Mouse (Mus musculus) midbrain, embryonic 14.5 days (tissue): ENCODE data around the gene 2510039O18Rik. TPM values are rescaled to one million over a fixed set of nuclear protein-coding genes. Genes with fewer than 3 reads are reported as not detected.

Source experiments
- ATAC-seq: fragments of 200-750 bp; cut with Nextera tagmentation; 2 replicates; pipeline ENCODE4 v1.8.0; 2017; ENCODE audit warnings: moderate number of reproducible peaks, moderate library complexity; ENCODE audit not compliant: low FRiP score, low TSS enrichment
- DNase-seq: peaks from one replicate; pipeline ENCODE4 v3.0.0-alpha.2; 2015
- H3K27ac ChIP-seq: fragments of 300-500 bp; sonication (generic); replicated peaks from 2 replicates; pipeline ENCODE4 v1.5.1; 2014; ENCODE audit warnings: mild to moderate bottlenecking, low read depth, low read length, moderate library complexity
- H3K27me3 ChIP-seq: fragments of 300-500 bp; sonication (generic); 2 replicates; pipeline ENCODE4 v1.6.1; 2014; ENCODE audit warnings: low read length, control low read depth, mixed read lengths; ENCODE audit not compliant: control insufficient read depth, insufficient read depth
- H3K36me3 ChIP-seq: fragments of 300-500 bp; sonication (generic); 2 replicates; pipeline ENCODE4 v1.6.1; 2014; ENCODE audit warnings: low read length, control low read depth; ENCODE audit not compliant: control insufficient read depth, insufficient read depth
- H3K4me1 ChIP-seq: fragments of 300-500 bp; sonication (generic); 2 replicates; pipeline ENCODE4 v1.6.1; 2014; ENCODE audit warnings: mild to moderate bottlenecking, antibody characterized with exemption, low read length, control low read depth; ENCODE audit not compliant: control insufficient read depth, insufficient read depth
- H3K4me2 ChIP-seq: fragments of 300-500 bp; sonication (generic); 2 replicates; pipeline ENCODE4 v1.6.1; 2014; ENCODE audit warnings: mild to moderate bottlenecking, low read length, moderate library complexity
- H3K4me3 ChIP-seq: fragments of 300-500 bp; sonication (generic); replicated peaks from 2 replicates; pipeline ENCODE4 v1.5.1; 2014; ENCODE audit warnings: low read depth, low read length
- H3K9ac ChIP-seq: fragments of 300-500 bp; sonication (generic); replicated peaks from 2 replicates; pipeline ENCODE4 v1.6.1; 2014; ENCODE audit warnings: mild to moderate bottlenecking, low read length, moderate library complexity
- H3K9me3 ChIP-seq: fragments of 300-500 bp; sonication (generic); 2 replicates; pipeline ENCODE4 v1.6.1; 2016; ENCODE audit warnings: low read length, control low read depth, mixed read lengths; ENCODE audit not compliant: control insufficient read depth
- WGBS: fragments of 180-500 bp; shearing (Covaris S2); extraction: QIAGEN DNeasy Blood & Tissue Kit; methylation state at CpG from one replicate; pipeline ENCODE4 v1.1.7; 2014; 5-methylcytosine and 5-hydroxymethylcytosine counted together
- polyA plus RNA-seq: library from polyadenylated mRNA; unstranded; fragments of >200 nt; fragmentation: Nextera tagmentation; extraction: Ambion mirVana; gene quantifications from 2 replicates; pipeline ENCODE4 v1.2.1, GENCODE M21; 2014

Gene 2510039O18Rik
- polyA plus RNA-seq: 15.5 and 15.8 TPM in 2 replicates

GRCm38 (mm10) chr4:147940576-147941044 is at the start of gene 2510039O18Rik:
Gene 2510039O18Rik, plus strand, starts transcription at chr4:147940895.
- Histone ChIP-seq H3K9ac (peak within 1 kb of the TSS; percentile 85), H3K4me2 (peak within 1 kb of the TSS; percentile 99), H3K4me1 (peaks cover 22% of the 10 kb centered on the region), H3K27ac (peak within 1 kb of the TSS; percentile 71), H3K27me3 (0 out of 2 replicates have a peak, but pooled peaks cover 3% of the 10 kb centered on the region), H3K9me3 (no peaks in the 10 kb centered on the region), H3K36me3 (peaks cover 20% of the 10 kb centered on the region), H3K4me3 (peak within 1 kb of the TSS; percentile 88)
- 1% methylated on average over 33 of the region's 35 CpGs for WGBS
- ATAC-seq (peak; percentile 62), DNase-seq (peak; percentile 93)

GRCm38 (mm10) chr4:147895815-147896330 is 44.8 kb upstream of the 2510039O18Rik start:
- 92% methylated on average over 4 of the region's 4 CpGs for WGBS
- H3K36me3 ChIP-seq: peaks cover 96% of the 10 kb centered on the region

GRCm38 (mm10) chr4:147896411-147896810 is 44.3 kb upstream of the 2510039O18Rik start:
- WGBS: 86% methylated on average over 1 of the region's 1 CpGs
- H3K4me3 ChIP-seq: no peak overlapping the region
- no peaks in the 10 kb centered on the region for H3K27me3 ChIP-seq
- H3K4me1 ChIP-seq: no peaks in the 10 kb centered on the region
- peaks cover 95% of the 10 kb centered on the region for H3K36me3 ChIP-seq
- DNase-seq (no peak), ATAC-seq (no peak)
- H3K27ac ChIP-seq: no peak overlapping the region
- no peak overlapping the region for H3K9ac ChIP-seq
- no peak overlapping the region for H3K4me2 ChIP-seq
- no peaks in the 10 kb centered on the region for H3K9me3 ChIP-seq

More at GRCm38 (mm10) chr4:147895815-147896330, 44.8 kb upstream of the 2510039O18Rik start:
- no peak for DNase-seq
- Histone ChIP-seq H3K4me3 (no peak overlapping the region), H3K9ac (no peak overlapping the region), H3K9me3 (no peaks in the 10 kb centered on the region), H3K4me2 (no peak overlapping the region), H3K27ac (no peak overlapping the region), H3K4me1 (no peaks in the 10 kb centered on the region), H3K27me3 (no peaks in the 10 kb centered on the region)
- no peak for ATAC-seq

GRCm38 (mm10) chr4:147897348-147897747 is 43.3 kb upstream of the 2510039O18Rik start:
- WGBS: 90% methylated on average over 3 of the region's 3 CpGs
- Histone ChIP-seq H3K27ac (no peak overlapping the region), H3K36me3 (peaks cover 95% of the 10 kb centered on the region), H3K4me2 (no peak overlapping the region), H3K27me3 (no peaks in the 10 kb centered on the region), H3K4me3 (no peak overlapping the region), H3K4me1 (no peaks in the 10 kb centered on the region), H3K9me3 (no peaks in the 10 kb centered on the region), H3K9ac (no peak overlapping the region)
- DNase-seq (no peak), ATAC-seq (no peak)

GRCm38 (mm10) chr4:147900452-147900851 is 40.2 kb upstream of the 2510039O18Rik start:
- 92% methylated on average over 7 of the region's 7 CpGs for WGBS
- no peaks in the 10 kb centered on the region for H3K27me3 ChIP-seq
- H3K4me2 ChIP-seq: no peak overlapping the region
- no peaks in the 10 kb centered on the region for H3K9me3 ChIP-seq
- DNase-seq (no peak), ATAC-seq (no peak)
- peaks cover 72% of the 10 kb centered on the region for H3K36me3 ChIP-seq
- H3K4me1 ChIP-seq: peaks cover 13% of the 10 kb centered on the region; the same call in 1 of the 2 replicates
- no peak overlapping the region for H3K9ac ChIP-seq
- H3K4me3 ChIP-seq: no peak overlapping the region
- H3K27ac ChIP-seq: no peak overlapping the region

- Histone ChIP-seq H3K9ac (no peak overlapping the region), H3K27ac (no peak overlapping the region), H3K36me3 (peaks cover 46% of the 10 kb centered on the region), H3K4me1 (peaks cover 13% of the 10 kb centered on the region; the same call in 1 of the 2 replicates), H3K4me3 (no peak overlapping the region), H3K9me3 (no peaks in the 10 kb centered on the region), H3K4me2 (no peak overlapping the region), H3K27me3 (no peaks in the 10 kb centered on the region)
- DNase-seq (no peak), ATAC-seq (no peak)
- WGBS: 93% methylated on average over 12 of the region's 12 CpGs
These were observed 37.7 kb upstream of the 2510039O18Rik start for GRCm38 (mm10) chr4:147902906-147903500.

GRCm38 (mm10) chr4:147903601-147904000 is 37.1 kb upstream of the 2510039O18Rik start:
- Histone ChIP-seq H3K27ac (no peak overlapping the region), H3K36me3 (peaks cover 40% of the 10 kb centered on the region), H3K4me2 (peak overlapping the region; percentile 72), H3K4me3 (peak overlapping the region; percentile 91), H3K9me3 (no peaks in the 10 kb centered on the region), H3K4me1 (peaks cover 13% of the 10 kb centered on the region; the same call in 1 of the 2 replicates), H3K27me3 (no peaks in the 10 kb centered on the region), H3K9ac (peak overlapping the region; percentile 88)
- WGBS: 79% methylated on average over 3 of the region's 3 CpGs
- no peak for DNase-seq
- no peak for ATAC-seq

- peaks cover 13% of the 10 kb centered on the region; the same call in 1 of the 2 replicates for H3K4me1 ChIP-seq
- DNase-seq: peak; percentile 95
- WGBS: under 1% methylated on average over 55 of the region's 59 CpGs
- H3K27ac ChIP-seq: peak within 1 kb of the TSS; percentile 93
- no peaks in the 10 kb centered on the region for H3K9me3 ChIP-seq
- H3K9ac ChIP-seq: peak within 1 kb of the TSS; percentile 88
- ATAC-seq: peak; percentile 94
- H3K4me2 ChIP-seq: peak within 1 kb of the TSS; percentile 72
- H3K36me3 ChIP-seq: peaks cover 31% of the 10 kb centered on the region
- H3K27me3 ChIP-seq: no peaks in the 10 kb centered on the region
- H3K4me3 ChIP-seq: peak within 1 kb of the TSS; percentile 91
These were observed 36.2 kb upstream of the 2510039O18Rik start, which contains the start of gene Mfn2 for GRCm38 (mm10) chr4:147904313-147905089. Gene Mfn2, minus strand, starts transcription at chr4:147904704.
